Mouse (Mus musculus) CD4-positive, CD25-positive, alpha-beta regulatory T cell, adult 4 months (primary cell): Measurements from ENCODE around the gene Fam129b. TPM values are rescaled to one million over a fixed set of nuclear protein-coding genes. Genes with fewer than 3 reads are reported as not detected.

Source experiments
- ATAC-seq: one replicate; pipeline ENCODE4 v1.8.0; 2017
- polyA plus RNA-seq, 2 experiments: library from polyadenylated mRNA; unstranded; fragments of 100-300 nt; shearing (Covaris generic); gene quantifications; one replicate each; pipeline ENCODE4 v1.2.1; 2017

Fam129b gene
- polyA plus RNA-seq, 2 experiments from 2014 or later: 0.97 to 1.0 TPM

DNA sequence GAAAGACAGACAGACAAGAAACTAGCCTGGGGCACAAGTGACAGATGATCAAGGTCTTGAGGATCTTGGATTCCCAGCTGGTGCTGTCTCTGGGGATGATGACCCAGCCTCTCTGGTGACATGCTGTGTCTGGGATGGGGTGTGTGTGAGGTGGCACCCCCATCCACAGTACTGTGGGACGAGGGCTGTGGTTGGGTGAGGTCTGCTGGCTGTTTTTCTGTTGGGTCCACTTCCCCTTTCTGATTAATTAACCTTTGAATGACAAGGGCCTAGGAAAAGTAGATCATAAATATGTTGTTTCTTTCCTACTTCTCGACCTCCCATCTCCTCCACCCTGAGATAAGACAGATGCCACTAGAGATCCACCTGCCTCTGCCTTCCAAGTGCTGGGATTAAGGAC lies 18.2 kb downstream of the Fam129b start:
- no peak for ATAC-seq

DNA sequence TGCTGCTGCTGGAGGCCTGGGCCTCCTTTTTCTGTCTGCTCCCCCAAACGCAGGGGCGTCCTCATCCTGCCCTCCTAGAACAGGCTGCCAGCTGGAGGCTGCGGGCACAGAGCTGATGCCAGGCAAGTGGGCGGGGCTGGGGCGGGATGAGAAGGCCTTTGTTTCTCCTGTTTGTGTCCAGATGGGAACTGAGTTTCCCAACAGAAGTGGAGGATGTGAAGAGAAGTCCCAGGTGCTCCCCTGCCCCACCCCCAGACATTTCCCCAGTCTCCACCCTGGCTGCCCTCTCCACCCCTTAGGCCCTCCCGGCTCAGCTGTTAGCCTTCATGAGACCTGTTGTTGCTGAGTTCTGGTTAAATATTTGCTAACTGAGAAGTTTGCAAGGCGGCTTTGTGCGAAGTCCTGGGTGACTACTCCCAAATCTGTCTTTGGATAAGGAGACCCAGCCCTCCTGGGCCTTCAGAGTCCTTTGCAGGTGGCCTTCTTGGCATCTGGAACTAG lies 19.7 kb downstream of the Fam129b start:
- ATAC-seq: no peak

DNA sequence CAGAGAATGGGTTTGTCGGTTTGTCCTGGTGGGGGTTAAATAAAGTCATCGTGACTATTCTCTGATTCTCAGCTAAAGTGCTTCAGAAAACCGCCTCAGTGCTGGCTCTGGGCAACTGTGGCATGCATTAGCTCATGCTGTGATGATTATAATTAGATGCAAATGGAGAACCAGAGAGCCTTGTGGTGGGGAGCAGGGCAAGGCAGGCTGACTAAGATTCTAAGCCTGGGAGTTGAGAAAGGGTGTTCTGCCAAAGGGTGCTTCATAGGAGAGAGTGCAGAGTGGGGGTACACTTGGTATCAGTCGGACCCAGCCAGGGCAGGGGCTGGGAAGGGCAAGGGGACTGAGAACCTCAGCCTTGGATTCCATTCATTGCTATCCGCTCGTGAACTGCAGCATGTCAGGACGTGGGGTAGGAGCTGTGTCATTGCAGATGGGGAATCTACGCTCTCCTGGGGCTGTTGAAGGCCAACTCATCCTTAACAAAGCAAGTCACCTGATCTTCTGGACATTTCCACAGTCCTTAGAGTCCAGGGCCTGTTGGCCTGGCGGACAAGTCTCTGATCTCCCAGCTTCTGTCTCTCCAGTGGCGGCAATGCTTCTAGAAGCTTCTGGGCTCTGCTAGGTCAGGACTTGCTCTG lies 20.7 kb downstream of the Fam129b start:
- no peak for ATAC-seq

DNA sequence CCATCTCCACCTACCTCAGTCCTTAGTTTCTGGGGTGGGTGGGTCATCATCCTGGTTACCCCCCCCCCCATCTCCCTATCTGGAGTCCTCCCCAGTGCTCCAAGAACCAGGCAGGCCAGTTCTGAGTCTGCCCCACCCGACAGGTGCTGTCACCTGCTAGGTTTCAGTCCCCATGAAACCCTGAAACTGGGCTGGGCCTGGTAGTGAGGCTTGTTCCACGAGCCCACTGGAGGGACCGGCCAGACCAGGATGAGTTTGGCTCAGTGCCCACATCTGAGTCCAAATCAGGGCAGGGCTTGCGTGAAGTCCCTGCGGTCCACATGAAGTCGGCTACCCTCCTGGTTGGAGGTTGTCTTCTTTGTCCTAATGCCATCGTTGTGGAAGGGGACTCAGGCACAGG lies 23.1 kb downstream of the Fam129b start:
- ATAC-seq: no peak

DNA sequence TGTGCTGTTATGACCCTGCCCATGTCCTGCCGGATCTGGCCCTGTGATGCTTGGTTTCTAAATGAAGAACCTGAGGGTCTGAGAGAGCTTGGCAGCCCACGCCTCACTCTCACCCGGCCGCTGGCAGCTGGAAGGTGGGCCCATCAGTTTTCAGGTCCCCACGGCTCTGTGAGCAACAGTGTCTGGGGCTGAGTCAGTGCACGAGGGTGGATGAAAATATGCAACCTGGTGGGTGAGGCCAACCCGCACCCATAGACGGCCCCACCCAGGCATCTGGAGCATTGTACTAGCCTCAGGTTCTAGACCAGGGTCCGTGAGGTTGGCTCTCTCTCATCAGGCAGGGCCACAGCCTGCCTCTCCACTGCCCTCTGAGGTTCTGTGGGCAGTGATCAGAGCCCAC lies 26.2 kb downstream of the Fam129b start:
- no peak for ATAC-seq

DNA sequence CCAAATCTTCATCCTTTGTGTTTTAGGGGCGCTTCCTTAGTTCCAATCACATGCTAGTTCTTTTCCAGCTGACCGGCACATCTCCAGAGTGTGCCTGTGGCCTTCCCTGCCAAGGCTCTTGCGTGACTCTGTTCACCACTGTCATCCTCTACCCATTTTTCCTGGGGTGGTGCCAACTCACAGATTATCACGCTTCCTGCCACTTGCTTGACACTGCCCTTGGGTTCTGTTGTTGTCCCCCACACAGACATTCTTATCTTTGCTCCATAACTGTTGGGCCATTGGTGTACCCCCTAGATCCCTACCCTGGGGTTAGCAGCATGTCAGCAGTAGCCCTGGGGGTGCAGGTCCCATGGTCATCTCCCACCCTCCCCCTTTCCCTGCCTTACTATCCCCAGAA lies 27.6 kb downstream of the Fam129b start:
- no peak for ATAC-seq

DNA sequence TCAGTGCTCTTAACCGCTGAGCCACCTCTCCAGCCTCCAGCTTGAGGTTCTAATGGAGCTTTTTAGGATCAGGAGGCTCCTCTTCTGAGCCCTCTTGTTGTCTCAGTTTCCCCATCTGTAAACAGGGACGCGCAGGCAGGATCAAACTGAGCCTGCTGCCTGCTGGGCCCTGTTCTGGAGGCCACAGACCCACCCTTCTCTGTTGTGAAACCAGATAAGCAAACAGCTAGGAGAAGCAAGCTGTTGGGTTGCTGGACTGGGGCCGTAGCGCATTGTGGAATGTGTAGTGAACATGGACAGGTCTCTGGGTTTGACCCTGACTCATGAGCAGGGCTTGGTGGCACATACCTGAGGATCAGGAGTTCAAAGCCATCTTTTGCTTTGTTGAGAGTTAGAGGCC lies 28.7 kb downstream of the Fam129b start:
- ATAC-seq: no peak

DNA sequence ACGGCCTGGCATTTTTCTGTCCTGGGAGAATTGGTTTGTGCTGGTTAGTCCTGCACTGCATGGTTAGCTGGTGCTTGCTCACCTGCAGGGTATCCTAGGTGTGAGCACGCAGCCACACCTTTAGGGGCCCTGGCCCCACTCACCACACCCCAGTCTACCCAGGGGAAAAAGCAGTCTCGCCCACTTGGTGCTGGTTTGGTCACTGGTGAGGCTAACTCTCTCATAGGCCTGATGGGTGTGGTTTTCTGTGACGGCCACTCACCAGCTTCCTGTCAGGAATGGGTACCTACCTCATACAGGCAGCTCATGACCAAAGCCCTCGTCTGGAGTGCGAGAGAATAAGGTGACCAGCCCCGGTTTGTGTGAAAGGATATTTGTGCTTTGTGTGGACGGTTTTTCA lies 29.4 kb downstream of the Fam129b start:
- ATAC-seq: no peak

DNA sequence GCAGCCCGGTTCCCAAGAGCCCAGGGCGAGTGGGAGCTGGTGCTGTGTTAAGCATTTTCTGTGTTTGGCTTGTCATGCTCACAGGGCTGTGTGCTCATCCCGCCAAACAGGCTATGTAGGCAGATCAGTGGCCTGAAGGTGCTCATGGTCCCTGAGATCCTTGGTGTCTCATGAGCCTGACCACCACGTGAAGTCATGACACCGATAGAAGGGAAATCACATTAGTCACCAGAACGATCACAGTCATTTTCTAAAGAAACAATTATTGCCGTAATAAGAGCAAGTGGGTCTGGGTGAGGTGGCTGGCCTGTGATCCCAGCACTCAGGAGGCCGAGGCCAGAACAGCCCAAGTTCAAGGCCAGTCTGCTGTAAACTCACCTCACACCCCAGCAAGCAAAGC lies 31.5 kb downstream of the Fam129b start:
- no peak for ATAC-seq

DNA sequence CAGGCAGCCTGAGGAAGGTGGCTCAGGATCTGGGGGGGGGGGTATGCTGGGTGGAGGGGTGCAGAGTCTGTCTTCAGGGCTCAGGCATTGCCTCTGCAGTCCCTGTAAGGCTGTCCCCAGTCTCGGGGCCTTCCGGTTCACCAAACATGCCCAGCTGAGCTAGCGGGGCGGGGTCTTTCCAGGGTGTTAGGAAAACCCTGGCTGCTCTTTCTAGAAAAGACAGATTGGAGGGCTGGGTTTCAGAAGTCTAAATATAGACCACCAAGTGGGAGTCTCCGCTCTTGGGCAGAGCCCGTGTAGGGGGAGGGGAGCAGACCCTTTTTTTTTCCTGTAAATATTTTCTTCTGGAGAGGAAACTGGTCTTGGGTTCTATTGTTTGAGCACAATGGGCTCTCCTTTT lies 32.4 kb downstream of the Fam129b start:
- ATAC-seq: no peak

DNA sequence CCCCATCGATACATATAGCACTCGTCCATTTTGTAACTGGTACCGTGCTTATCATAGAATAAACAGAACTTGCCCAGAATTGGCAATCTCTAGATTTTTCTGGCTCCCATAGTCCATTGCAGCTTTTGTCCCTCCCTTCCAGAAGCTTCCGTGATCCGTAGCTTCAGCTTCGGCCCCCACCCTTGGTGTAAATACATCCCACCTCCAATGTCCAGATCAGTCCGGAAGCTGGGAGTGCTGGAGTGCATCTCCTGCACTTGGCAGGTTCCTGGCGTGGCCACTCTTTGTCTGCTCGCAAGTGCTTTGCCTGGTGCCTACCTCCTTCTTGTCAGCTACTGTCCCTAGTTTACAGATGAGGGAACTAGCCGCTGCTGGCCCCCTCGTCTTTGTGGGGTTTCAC lies 32.9 kb downstream of the Fam129b start:
- ATAC-seq: no peak

DNA sequence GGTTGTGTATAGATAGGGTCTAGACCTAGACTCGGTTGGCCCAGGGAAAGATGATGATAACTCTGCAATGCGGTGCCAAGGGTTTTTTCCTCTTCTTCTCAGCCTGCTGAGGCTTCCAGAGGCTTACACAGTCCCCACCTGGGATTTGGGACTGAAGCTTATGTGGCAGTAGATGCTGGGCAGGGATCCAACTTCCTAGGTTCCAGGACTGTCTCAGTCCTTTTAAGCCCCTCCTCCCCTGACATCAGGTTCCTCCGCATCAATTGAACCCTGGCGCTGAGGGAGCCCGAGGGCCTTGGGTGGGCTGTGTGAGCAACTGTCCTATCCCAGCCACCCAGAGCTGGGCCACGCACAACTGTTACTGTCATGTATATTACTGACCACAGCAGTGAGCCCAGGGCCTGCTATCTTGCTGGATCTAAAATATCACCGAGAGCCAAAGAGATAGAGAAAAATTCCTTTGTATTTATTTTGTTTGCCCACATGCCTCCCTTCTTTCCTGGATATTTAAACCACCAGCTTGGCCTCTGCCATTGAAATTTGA lies 35.8 kb downstream of the Fam129b start:
- no peak for ATAC-seq

DNA sequence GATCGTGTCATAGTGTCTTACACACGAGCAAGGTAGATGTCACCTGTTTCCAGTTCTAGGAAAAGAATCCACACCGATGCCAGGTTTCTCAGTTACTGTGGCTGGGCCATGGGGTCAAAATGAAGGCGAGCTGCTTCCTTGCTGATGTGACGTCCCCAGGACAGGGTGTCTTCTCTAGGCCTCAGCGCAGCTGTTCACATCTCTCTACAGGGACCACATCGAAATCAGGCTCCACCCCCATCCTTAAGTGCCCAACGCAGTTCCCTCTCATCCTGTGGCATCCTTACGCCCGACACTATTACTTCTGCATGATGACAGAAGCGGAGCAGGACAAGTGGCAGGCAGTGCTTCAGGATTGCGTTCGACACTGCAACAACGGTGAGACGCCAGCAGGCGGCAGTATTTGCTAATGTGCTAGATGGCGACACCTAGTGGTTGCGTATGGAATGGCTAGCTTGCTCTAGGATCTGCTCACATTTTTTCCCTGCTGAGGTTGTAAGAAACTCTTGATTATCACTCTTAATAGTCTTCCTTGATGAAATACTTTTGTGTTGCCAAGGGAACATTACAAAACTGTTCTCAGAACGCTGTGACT lies 36.4 kb downstream of the Fam129b start:
- peak; percentile 83 for ATAC-seq

DNA sequence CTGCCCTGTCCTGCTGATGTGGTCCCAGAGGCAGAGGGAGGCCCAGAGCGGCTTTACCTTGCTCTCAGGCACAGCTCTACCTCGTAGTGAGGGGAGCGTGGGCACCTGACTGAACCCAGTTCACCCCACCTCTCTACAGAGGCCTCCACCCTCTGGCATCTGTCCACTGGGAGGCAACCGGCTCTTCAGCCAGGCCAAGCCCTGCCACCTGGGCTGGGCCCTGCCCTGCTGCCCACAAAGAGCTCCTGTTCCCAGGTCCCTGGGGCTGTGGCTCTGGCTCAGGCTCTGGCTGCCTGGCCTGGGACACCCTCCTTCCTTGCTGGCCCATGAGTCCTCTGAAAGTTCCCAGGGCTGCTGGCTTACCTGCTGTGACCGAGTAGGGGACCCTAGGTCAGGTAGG lies 38.4 kb downstream of the Fam129b start:
- ATAC-seq: no peak

DNA sequence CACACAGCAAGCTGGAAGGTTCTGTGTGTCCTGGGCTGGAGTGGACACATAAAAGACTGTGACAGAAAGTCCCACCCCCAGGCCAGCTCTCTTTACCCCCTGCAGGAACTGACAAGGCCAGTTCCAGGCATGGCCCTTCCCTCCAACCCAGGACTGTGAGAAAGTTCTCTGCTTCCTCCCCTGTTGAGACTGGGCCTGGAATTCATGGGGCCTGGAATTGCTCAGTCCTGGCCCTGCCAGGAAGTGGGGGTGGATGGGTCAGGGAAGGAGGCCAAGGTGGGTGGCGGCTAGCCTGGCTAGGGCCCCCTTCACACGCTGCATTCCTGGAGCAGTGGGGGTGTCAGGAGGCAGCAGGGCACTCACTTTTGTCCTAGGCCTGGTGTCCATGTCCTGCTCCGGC lies 39.0 kb downstream of the Fam129b start:
- ATAC-seq: no peak

DNA sequence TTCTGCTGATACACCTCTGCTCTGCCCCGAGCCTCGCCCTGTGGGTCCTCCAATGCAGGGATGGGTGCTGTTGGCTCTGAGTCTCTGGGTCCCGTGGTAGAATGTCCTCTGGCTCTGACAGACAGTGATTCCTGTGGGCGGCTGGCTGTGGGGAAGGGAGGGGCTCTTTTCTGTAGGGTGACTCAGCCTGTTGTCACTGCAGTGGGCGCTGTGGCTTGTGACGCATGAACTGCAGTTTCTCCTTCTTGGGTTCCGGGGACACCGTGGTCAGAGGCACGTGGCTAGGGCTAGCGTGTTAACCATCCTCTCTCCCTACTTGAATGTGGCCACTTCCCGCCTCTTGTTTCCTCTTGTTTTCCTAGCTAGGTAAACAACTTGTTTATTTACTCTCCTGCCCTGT lies 41.6 kb downstream of the Fam129b start:
- ATAC-seq: peak; percentile 93

DNA sequence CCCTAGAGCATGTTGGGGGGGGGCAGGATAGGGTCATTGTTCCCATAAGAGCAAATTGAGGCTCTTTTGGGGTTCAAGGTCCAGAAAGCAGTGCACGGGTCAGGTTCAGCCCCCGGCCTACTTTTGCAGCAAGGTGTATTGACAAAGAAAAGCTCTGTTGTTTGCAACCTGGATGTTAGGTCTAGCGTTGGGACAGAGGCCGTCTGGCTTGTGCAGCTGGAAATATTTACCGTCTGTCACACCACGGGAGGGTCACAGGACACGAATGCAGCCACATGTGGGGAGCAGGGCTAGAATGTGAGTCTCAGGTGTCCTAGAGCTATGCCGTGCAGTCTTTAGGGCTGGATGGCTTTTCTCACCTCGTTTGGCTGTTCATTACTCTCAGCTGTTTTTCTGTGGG lies 42.5 kb downstream of the Fam129b start:
- no peak for ATAC-seq

DNA sequence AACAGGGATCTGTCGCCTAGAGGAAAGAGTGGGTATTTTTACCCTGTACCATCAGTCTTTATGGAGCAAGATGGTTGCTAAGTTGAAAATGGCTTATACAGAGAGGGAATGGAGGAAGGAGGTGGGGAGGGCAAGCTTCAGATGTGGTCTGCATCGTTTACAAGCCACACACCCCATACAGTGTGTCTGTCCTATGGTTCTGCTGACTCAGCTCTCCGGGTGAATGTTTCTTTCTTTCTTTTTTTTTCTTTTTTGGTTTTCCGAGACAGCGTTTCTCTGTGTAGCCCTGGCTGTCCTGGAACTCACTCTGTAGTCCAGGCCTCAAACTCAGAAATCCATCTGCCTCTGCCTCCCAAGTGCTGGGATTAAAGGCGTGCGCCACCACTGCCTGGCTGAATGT lies 45.3 kb downstream of the Fam129b start:
- ATAC-seq: no peak

DNA sequence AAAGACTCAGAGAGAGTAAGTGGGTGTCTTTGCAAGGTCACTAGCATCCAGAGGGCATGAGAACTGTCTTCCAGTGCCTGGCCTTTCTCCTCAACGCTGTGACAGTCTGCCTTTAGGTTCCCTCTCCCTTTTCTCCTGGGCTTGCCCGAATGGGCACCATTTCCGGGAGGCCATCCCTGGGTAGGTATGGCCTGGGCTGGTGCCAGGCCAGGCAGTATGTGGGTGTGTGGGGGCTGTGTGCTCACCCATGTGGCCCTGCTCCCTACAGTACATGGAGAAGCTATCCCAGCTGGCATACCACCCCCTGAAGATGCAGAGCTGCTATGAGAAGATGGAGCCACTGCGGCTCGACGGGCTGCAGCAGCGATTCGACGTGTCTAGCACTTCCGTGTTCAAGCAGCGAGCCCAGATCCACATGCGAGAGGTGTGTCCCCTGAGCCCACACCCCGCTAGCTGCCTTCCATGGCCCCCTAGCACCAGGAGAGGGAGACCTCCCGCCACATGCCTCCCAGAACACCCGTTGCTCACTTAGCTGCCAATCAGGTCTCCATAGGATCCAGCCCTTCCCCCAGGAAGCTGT lies 46.0 kb downstream of the Fam129b start:
- ATAC-seq: no peak

DNA sequence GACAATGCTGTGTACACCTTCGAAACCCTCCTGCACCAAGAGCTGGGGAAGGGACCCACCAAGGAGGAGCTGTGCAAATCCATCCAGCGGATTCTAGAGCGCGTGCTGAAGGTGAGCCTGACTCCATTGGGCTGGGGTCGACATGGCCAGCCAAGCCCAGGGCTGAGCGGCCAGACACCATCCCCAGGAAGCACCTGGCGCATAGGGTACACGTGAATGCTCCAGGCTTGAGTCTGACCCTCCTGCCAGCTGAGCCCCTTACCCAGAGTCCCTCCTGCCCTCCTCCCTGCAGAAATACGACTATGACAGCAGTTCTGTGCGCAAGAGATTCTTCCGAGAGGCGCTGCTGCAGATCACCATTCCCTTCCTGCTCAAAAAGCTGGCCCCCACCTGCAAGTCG lies 46.6 kb downstream of the Fam129b start:
- ATAC-seq: no peak

DNA sequence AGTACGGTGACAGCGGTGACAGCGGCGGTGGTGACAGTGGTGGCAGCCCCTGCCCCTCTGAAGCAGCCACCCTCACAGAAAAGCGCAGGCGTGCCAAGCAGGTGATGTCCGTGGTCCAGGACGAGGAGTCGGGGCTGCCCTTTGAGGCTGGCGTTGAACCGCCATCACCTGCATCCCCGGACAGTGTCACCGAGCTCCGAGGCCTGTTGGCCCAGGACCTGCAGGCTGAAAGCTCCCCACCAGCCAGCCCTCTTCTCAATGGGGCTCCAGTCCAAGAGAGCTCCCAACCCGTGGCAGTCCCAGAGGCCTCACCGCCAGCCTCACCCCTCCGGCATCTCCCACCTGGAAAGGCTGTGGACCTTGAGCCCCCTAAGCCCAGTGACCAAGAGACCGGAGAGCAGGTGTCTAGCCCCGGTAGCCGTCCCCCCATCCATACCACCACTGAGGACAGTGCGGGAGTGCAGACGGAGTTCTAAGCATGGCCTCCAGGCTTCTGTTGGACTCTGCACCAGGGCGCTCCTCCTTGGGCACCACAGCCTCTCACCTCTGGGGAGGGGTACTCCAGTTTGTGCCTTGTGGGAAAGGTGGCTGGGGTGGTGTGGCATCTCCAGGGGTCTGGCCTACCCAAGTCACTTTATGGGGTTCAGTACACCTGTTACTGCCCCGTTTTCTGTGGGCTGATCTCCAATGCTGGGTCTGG lies 47.8 kb downstream of the Fam129b start:
- no peak for ATAC-seq

DNA sequence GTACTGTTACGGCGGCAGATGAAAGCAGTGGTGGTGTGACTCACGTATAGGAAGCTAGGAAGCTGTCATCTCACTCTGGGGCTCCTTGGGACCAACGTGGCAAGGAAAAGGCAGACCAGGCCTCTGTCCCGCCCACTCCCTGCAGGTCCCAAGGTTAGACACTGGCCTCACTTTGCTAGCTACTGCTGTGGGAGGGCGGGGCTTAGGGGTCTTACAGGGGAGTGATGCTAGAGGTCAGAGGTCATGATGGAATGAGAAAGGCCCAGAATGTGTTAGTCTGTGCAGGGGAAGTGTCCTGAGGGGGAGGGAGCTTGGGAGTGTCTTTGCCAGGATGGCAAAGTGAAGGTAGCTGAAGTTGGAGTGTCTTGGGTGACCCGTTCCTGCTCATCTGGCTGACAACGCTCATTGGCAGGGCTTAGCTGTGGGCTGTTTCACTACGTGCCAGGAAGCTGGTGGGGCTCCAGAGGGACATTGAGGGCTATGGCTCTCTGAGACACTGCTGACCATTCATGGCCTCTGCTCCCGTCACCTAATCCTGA lies 48.5 kb downstream of the Fam129b start:
- no peak for ATAC-seq
